Mouse (Mus musculus) spleen, postnatal 14 days (tissue): ENCODE results near the gene Bcl11b.

Experiments
- DNase-seq, 2 experiments: peaks; one replicate each; pipeline ENCODE4 v3.0.0; 2021 to 2022; ENCODE audit warnings: low spot score in 2 of 2

Bcl11b gene

GRCm38 (mm10) chr12:107891449-107891848, 112.0 kb downstream of the Bcl11b start:
- no peak for DNase-seq

GRCm38 (mm10) chr12:107890326-107890725, 113.1 kb downstream of the Bcl11b start:
- no peak for DNase-seq

GRCm38 (mm10) chr12:107889841-107890240, 113.6 kb downstream of the Bcl11b start:
- no peak for DNase-seq

- DNase-seq, result no peak
Measured at GRCm38 (mm10) chr12:107888646-107889045, 114.8 kb downstream of the Bcl11b start.

GRCm38 (mm10) chr12:107888049-107888448, 115.4 kb downstream of the Bcl11b start:
- DNase-seq, result no peak

- no peak for DNase-seq
Measured at GRCm38 (mm10) chr12:107887621-107888020, 115.8 kb downstream of the Bcl11b start.

- no peak for DNase-seq
Measured at GRCm38 (mm10) chr12:107884330-107885065, 118.9 kb downstream of the Bcl11b start.

GRCm38 (mm10) chr12:107881726-107882125, 121.7 kb downstream of the Bcl11b start:
- DNase-seq, result no peak

- DNase-seq, result no peak
Measured at GRCm38 (mm10) chr12:107880748-107881147, 122.7 kb downstream of the Bcl11b start.

- DNase-seq, result no peak
Measured at GRCm38 (mm10) chr12:107879114-107879777, 124.2 kb downstream of the Bcl11b start.

GRCm38 (mm10) chr12:107876237-107876636, 127.2 kb downstream of the Bcl11b start:
- DNase-seq, result no peak

GRCm38 (mm10) chr12:107874467-107875142, 128.8 kb downstream of the Bcl11b start:
- no peak for DNase-seq

GRCm38 (mm10) chr12:107869526-107870050, 133.8 kb downstream of the Bcl11b start:
- DNase-seq, result no peak

GRCm38 (mm10) chr12:107868291-107868690, 135.1 kb downstream of the Bcl11b start:
- DNase-seq, result no peak
